ENCODE assay signal across 8 mouse cellular contexts in genomic region chr19:6304787-6305516, GRCm38 (mm10). TPM values are rescaled to one million over a fixed set of nuclear protein-coding genes. Genes with fewer than 3 reads are reported as not detected.
DNase-seq lines count a peak whose midpoint lies in the region; ATAC-seq and TF ChIP-seq lines count a peak whose summit lies in the region.

No protein-coding gene starts in this region.

- H3K27ac ChIP-seq in midbrain, embryonic 11.5 days (ENCODE audit: low read depth, low read length): no peak overlapping the region
- H3K27ac ChIP-seq in midbrain, embryonic 16.5 days (ENCODE audit: low read length): no peak overlapping the region
- peak overlapping the region; percentile 92 for H3K27ac ChIP-seq in gastrocnemius, adult 2 months
- no peak overlapping the region for H3K27ac ChIP-seq in intestine, embryonic 16.5 days (ENCODE audit: low read length)
- H3K27ac ChIP-seq in midbrain, embryonic 13.5 days: no peak overlapping the region

- peak; percentile 97 for DNase-seq in midbrain, embryonic 11.5 days (ENCODE audit: low spot score, missing footprints)
- peak; percentile 81 to 88 for DNase-seq in cerebellum, postnatal 4 days (ENCODE audit: low spot score in 2 of 2)
- DNase-seq in gastrocnemius, adult 2 months: peak; percentile 94
- DNase-seq in left cerebral cortex, postnatal 14 days (ENCODE audit: low spot score in 2 of 2): peak; percentile 68 to 76
- DNase-seq in spleen, postnatal 10 days (ENCODE audit: low spot score in 2 of 2): peak; percentile 90 to 95

- intact Hi-C loops in gastrocnemius, adult 2 months (cut with DNase I): loop anchor here (1.0 to 2.0 kb wide), 2 partner anchors 28 to 37 kb away; partner anchors contain the start of gene Ehd1
- intact Hi-C loops in left cerebral cortex, postnatal 14 days (cut with DNase I): loop anchor here (1.0 kb wide), 1 partner anchor 37 kb away; no protein-coding TSS in a partner anchor

- no peak overlapping the region for H3K4me2 ChIP-seq in midbrain, embryonic 11.5 days
- no peak overlapping the region for H3K4me2 ChIP-seq in midbrain, embryonic 16.5 days (ENCODE audit: low read length)
- H3K4me2 ChIP-seq in intestine, embryonic 16.5 days (ENCODE audit: low read depth, low read length): no peak overlapping the region
- H3K4me2 ChIP-seq in midbrain, embryonic 13.5 days (replicated peaks): no peak overlapping the region

- WGBS in midbrain, embryonic 11.5 days: 29% methylated on average over 5 of the region's 5 CpGs
- 29% methylated on average over 5 of the region's 5 CpGs for WGBS in midbrain, embryonic 16.5 days
- 21% methylated on average over 5 of the region's 5 CpGs for WGBS in intestine, embryonic 16.5 days
- whole genome bisulfite sequencing in midbrain, embryonic 13.5 days: 30% methylated on average over 5 of the region's 5 CpGs

- no peak overlapping the region for H3K4me3 ChIP-seq in midbrain, embryonic 11.5 days (ENCODE audit: low read depth, low read length)
- H3K4me3 ChIP-seq in midbrain, embryonic 16.5 days (ENCODE audit: low read depth, low read length): no peak overlapping the region
- no peak overlapping the region for H3K4me3 ChIP-seq in gastrocnemius, adult 2 months
- H3K4me3 ChIP-seq in intestine, embryonic 16.5 days (ENCODE audit: low read length): no peak overlapping the region
- no peak overlapping the region for H3K4me3 ChIP-seq in midbrain, embryonic 13.5 days (replicated peaks)

- no peaks in the 10 kb centered on the region for H3K27me3 ChIP-seq in midbrain, embryonic 11.5 days (ENCODE audit: control insufficient read depth, insufficient read depth, low read length)
- peaks cover 2% of the 10 kb centered on the region; the same call in 1 of the 2 replicates for H3K27me3 ChIP-seq in midbrain, embryonic 16.5 days (ENCODE audit: control insufficient read depth, insufficient read depth, low read depth, low read length)
- no peaks in the 10 kb centered on the region for H3K27me3 ChIP-seq in intestine, embryonic 16.5 days (replicated peaks; ENCODE audit: control insufficient read depth, insufficient read depth, low read length)
- H3K27me3 ChIP-seq in midbrain, embryonic 13.5 days: no peaks in the 10 kb centered on the region

- no peak; the same call in 1 of the 2 replicates for TF ChIP-seq CTCF in gastrocnemius, adult 2 months (IDR thresholded peaks at IDR 0.05)

- no peaks in the 10 kb centered on the region for H3K9me3 ChIP-seq in midbrain, embryonic 11.5 days (ENCODE audit: control insufficient read depth, low read length)
- no peaks in the 10 kb centered on the region for H3K9me3 ChIP-seq in midbrain, embryonic 16.5 days (replicated peaks; ENCODE audit: control insufficient read depth, low read length, poor library complexity, severe bottlenecking)
- no peaks in the 10 kb centered on the region for H3K9me3 ChIP-seq in intestine, embryonic 16.5 days (ENCODE audit: control insufficient read depth, low read length)
- no peaks in the 10 kb centered on the region for H3K9me3 ChIP-seq in midbrain, embryonic 13.5 days

- H3K36me3 ChIP-seq in midbrain, embryonic 11.5 days (ENCODE audit: control insufficient read depth, insufficient read depth, low read length): no peaks in the 10 kb centered on the region
- 0 out of 2 replicates have a peak, but pooled peaks cover 2% of the 10 kb centered on the region for H3K36me3 ChIP-seq in midbrain, embryonic 16.5 days (ENCODE audit: control insufficient read depth, insufficient read depth, low read length)
- H3K36me3 ChIP-seq in intestine, embryonic 16.5 days (ENCODE audit: control insufficient read depth, insufficient read depth, low read length): no peaks in the 10 kb centered on the region
- peaks cover 8% of the 10 kb centered on the region for H3K36me3 ChIP-seq in midbrain, embryonic 13.5 days

- no peak overlapping the region for H3K9ac ChIP-seq in midbrain, embryonic 11.5 days (ENCODE audit: low read length)
- no peak overlapping the region for H3K9ac ChIP-seq in midbrain, embryonic 16.5 days (ENCODE audit: low read depth, low read length)
- H3K9ac ChIP-seq in intestine, embryonic 16.5 days (ENCODE audit: low read depth, low read length): no peak overlapping the region
- H3K9ac ChIP-seq in midbrain, embryonic 13.5 days (replicated peaks): no peak overlapping the region

- peaks cover 6% of the 10 kb centered on the region for H3K4me1 ChIP-seq in midbrain, embryonic 11.5 days (ENCODE audit: control insufficient read depth, insufficient read depth, low read length)
- peaks cover 2% of the 10 kb centered on the region; the same call in 1 of the 2 replicates for H3K4me1 ChIP-seq in midbrain, embryonic 16.5 days (ENCODE audit: control insufficient read depth, insufficient read depth, low read length)
- peaks cover 10% of the 10 kb centered on the region for H3K4me1 ChIP-seq in intestine, embryonic 16.5 days (ENCODE audit: control insufficient read depth, insufficient read depth, low read length)
- peaks cover 10% of the 10 kb centered on the region for H3K4me1 ChIP-seq in midbrain, embryonic 13.5 days (replicated peaks)

- ATAC-seq in midbrain, embryonic 11.5 days (ENCODE audit: low FRiP score): peak; percentile 62; the same call in 1 of the 2 replicates
- no peak for ATAC-seq in midbrain, embryonic 16.5 days
- ATAC-seq in intestine, embryonic 16.5 days: peak; percentile 45
- ATAC-seq in midbrain, embryonic 13.5 days: peak; percentile 62

RNA-seq across cellular contexts. Expression of gene Cdc42bpg, which starts 1.3 kb away (rescaled TPM):
- 0.23 and 0.42 TPM in 2 replicates for polyA plus RNA-seq in midbrain, embryonic 11.5 days (2014; fragmentation: Nextera tagmentation; extraction: Ambion mirVana)
- polyA plus RNA-seq in midbrain, embryonic 16.5 days (2015; fragmentation: Nextera tagmentation; extraction: Ambion mirVana): 0.34 and 0.35 TPM in 2 replicates
- total RNA-seq in gastrocnemius, adult 2 months (2021): 1 to 10 TPM; 6.0 to 6.4 TPM
- 1.2 and 1.5 TPM in 2 replicates for polyA plus RNA-seq in intestine, embryonic 16.5 days (2015; fragmentation: Nextera tagmentation; extraction: Ambion mirVana)
- 1 to 10 TPM; 2.7 to 3.1 TPM for total RNA-seq in left cerebral cortex, postnatal 14 days (2021)
- 0.39 and 0.46 TPM in 2 replicates for polyA plus RNA-seq in midbrain, embryonic 13.5 days (2015; fragmentation: Nextera tagmentation; extraction: Ambion mirVana)

RNA-seq across cellular contexts. Expression of gene Ehd1, which starts 28.4 kb away (rescaled TPM):
- polyA plus RNA-seq in midbrain, embryonic 11.5 days (2014; fragmentation: Nextera tagmentation; extraction: Ambion mirVana): 64.1 and 68.2 TPM in 2 replicates
- 99.6 and 103 TPM in 2 replicates for polyA plus RNA-seq in midbrain, embryonic 16.5 days (2015; fragmentation: Nextera tagmentation; extraction: Ambion mirVana)
- 10 to 100 TPM; 28.4 to 32.3 TPM for total RNA-seq in gastrocnemius, adult 2 months (2021)
- 135 and 158 TPM in 2 replicates for polyA plus RNA-seq in intestine, embryonic 16.5 days (2015; fragmentation: Nextera tagmentation; extraction: Ambion mirVana)
- total RNA-seq in left cerebral cortex, postnatal 14 days (2021): 10 to 100 TPM; 44.2 to 51.7 TPM
- 89.7 and 93.8 TPM in 2 replicates for polyA plus RNA-seq in midbrain, embryonic 13.5 days (2015; fragmentation: Nextera tagmentation; extraction: Ambion mirVana)

RNA-seq across cellular contexts. Expression of gene Men1, which starts 29.8 kb away (rescaled TPM):
- 51.2 and 54.7 TPM in 2 replicates for polyA plus RNA-seq in midbrain, embryonic 11.5 days (2014; fragmentation: Nextera tagmentation; extraction: Ambion mirVana)
- 71.4 and 74.8 TPM in 2 replicates for polyA plus RNA-seq in midbrain, embryonic 16.5 days (2015; fragmentation: Nextera tagmentation; extraction: Ambion mirVana)
- 1 to 10 TPM; 7.0 to 7.8 TPM for total RNA-seq in gastrocnemius, adult 2 months (2021)
- 61.3 and 61.4 TPM in 2 replicates for polyA plus RNA-seq in intestine, embryonic 16.5 days (2015; fragmentation: Nextera tagmentation; extraction: Ambion mirVana)
- 10 to 100 TPM; 64.9 to 70.7 TPM for total RNA-seq in left cerebral cortex, postnatal 14 days (2021)
- 74.4 and 81.1 TPM in 2 replicates for polyA plus RNA-seq in midbrain, embryonic 13.5 days (2015; fragmentation: Nextera tagmentation; extraction: Ambion mirVana)

RNA-seq across cellular contexts. Expression of gene Map4k2, which starts 36.0 kb away (rescaled TPM):
- polyA plus RNA-seq in midbrain, embryonic 11.5 days (2014; fragmentation: Nextera tagmentation; extraction: Ambion mirVana): 6.2 and 8.6 TPM in 2 replicates
- 19.0 and 20.1 TPM in 2 replicates for polyA plus RNA-seq in midbrain, embryonic 16.5 days (2015; fragmentation: Nextera tagmentation; extraction: Ambion mirVana)
- 10 to 100 TPM; 13.1 to 14.2 TPM for total RNA-seq in gastrocnemius, adult 2 months (2021)
- polyA plus RNA-seq in intestine, embryonic 16.5 days (2015; fragmentation: Nextera tagmentation; extraction: Ambion mirVana): 7.9 and 10.0 TPM in 2 replicates
- 10 to 100 TPM; 60.0 to 75.9 TPM for total RNA-seq in left cerebral cortex, postnatal 14 days (2021)
- polyA plus RNA-seq in midbrain, embryonic 13.5 days (2015; fragmentation: Nextera tagmentation; extraction: Ambion mirVana): 13.6 and 17.1 TPM in 2 replicates

RNA-seq across cellular contexts. Expression of gene Sf1, which starts 58.5 kb away (rescaled TPM):
- polyA plus RNA-seq in midbrain, embryonic 11.5 days (2014; fragmentation: Nextera tagmentation; extraction: Ambion mirVana): 186 and 215 TPM in 2 replicates
- polyA plus RNA-seq in midbrain, embryonic 16.5 days (2015; fragmentation: Nextera tagmentation; extraction: Ambion mirVana): 95.9 and 99.5 TPM in 2 replicates
- total RNA-seq in gastrocnemius, adult 2 months (2021): 10 to 100 TPM; 95.2 to 98.6 TPM
- 94.7 and 103 TPM in 2 replicates for polyA plus RNA-seq in intestine, embryonic 16.5 days (2015; fragmentation: Nextera tagmentation; extraction: Ambion mirVana)
- 100 to 1,000 TPM; 185 to 186 TPM for total RNA-seq in left cerebral cortex, postnatal 14 days (2021)
- 120 and 128 TPM in 2 replicates for polyA plus RNA-seq in midbrain, embryonic 13.5 days (2015; fragmentation: Nextera tagmentation; extraction: Ambion mirVana)
